Mouse (Mus musculus) layer of hippocampus, adult 9-10 months (tissue): ENCODE results near the gene Nell1.

Experiments
- DNase-seq: peaks from one replicate; pipeline ENCODE4 v3.0.0; 2022; ENCODE audit warnings: low spot score

The Nell1 gene

DNA sequence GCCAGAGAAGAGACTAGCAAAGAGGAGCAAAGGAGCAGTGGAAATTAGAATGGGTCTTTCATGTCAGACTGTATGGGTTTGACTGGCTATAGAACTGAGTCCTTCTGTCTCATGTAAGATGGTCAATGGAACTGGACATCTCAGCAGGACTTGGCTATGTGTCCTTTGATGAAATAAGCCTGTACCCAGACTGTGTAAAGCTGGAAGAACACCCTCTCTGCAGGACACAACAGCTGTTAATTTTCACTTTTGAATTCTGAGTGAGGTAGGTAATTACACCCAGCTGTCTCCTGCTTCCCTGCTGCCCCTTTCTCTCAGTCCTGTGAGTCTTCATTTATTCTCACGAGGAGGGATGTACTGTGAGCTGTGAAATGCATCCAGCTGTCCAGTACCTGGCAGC, 895.5 kb downstream of the Nell1 start:
- DNase-seq: no peak

DNA sequence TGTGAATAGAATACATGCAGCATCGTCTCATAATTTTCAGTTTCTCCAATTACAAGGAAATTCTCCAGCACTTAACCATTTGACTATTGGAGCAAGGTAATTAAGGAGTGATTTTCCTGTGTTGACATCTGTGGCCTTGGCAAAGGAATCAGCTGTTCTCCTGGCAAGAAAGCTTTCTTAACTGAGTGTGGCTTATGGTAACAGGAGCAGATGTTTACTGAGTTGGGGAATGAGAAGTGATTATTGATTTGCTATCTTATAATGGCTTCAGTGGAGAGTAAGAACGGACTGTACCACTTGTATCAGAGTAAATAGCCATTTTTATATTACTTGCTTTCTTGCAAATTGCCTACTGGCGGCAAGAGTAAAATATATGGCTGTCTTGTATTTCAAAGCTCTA, 913.0 kb downstream of the Nell1 start:
- no peak for DNase-seq

DNA sequence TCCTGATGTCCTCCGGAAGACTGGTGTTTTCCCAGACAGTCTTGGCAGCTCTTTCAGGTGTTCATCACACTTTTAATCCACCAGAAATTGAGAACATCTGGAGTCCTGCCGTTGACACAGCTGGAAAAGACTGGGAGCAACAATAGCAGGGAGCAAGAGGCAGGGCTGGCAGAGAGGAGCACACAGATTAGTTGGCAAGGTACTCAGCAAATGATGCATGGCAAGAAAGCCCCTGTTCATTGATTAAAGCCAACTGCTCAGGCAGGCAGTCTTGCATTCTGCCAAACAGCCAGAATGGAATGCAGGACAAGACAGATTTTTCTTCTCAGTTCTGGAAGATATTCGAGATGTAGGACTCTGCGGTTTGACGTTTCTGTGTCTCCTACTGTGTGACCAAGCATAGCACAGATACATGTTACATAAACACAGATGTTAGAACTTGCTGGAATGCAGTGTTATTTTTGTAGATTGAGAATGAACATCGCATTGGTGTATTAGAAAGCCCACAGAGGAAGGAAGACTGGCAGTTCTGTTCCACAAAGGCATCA, 925.0 kb downstream of the Nell1 start:
- DNase-seq: no peak
